Mouse (Mus musculus) layer of hippocampus, adult 2 months (tissue): Measurements from ENCODE around the gene Mrps7. TPM values are rescaled to one million over a fixed set of nuclear protein-coding genes. Genes with fewer than 3 reads are reported as not detected.

Source experiments
- DNase-seq, 2 experiments: peaks; one replicate each; pipeline ENCODE4 v3.0.0; 2022; ENCODE audit warnings: low spot score in 2 of 2
- H3K27ac ChIP-seq: fragments of 200-600 bp; 2 replicates; pipeline ENCODE4 v1.8.1; 2022
- H3K4me3 ChIP-seq: fragments of 200-600 bp; 2 replicates; pipeline ENCODE4 v1.8.1; 2022; ENCODE audit warnings: mild to moderate bottlenecking
- CTCF ChIP-seq: fragments of 200-600 bp; conservative IDR thresholded peaks from 2 replicates; pipeline ENCODE4 v1.8.1; 2022; ENCODE audit warnings: antibody characterized with exemption, mild to moderate bottlenecking, moderate library complexity
- total RNA-seq, 2 experiments: library from RNA; stranded (reverse); gene quantifications; 2 replicates each; pipeline ENCODE4 v1.2.3; 2021

The Mrps7 gene
- total RNA-seq, 2 experiments from 2014 or later, result 50.4 to 50.8 TPM

DNA sequence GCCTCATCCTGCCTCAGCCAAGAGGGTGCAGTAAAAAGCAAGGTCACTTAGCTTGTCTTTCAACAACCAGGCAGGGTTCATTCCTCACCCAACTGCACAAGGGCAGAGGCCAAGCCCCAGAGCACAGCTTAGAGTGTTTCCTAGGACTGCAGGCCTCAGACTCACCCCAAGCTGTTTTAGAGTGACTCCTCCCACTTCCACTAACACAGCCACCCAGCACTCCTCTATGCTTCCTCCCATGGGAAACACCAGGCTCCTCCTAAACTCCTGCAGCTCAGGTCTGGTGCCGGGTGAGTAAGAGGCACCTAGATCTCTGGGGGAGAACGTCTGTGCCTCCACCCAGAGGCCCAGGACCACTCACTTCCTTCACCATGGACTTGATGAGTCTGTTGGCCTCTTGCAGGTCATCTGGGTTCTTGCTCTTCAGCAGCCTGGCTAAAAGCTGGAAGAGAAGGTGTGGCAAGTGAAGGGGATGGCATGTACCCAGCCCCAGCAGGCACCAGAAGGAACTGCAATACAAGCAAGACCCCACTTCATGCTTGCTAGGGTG, 13.1 kb upstream of the Mrps7 start:
- TF ChIP-seq CTCF, result 0 out of 2 replicates have a peak, but pooled peaks have one; percentile 7
- no peak for DNase-seq
- no peak overlapping the region for H3K27ac ChIP-seq
- H3K4me3 ChIP-seq, result no peak overlapping the region

DNA sequence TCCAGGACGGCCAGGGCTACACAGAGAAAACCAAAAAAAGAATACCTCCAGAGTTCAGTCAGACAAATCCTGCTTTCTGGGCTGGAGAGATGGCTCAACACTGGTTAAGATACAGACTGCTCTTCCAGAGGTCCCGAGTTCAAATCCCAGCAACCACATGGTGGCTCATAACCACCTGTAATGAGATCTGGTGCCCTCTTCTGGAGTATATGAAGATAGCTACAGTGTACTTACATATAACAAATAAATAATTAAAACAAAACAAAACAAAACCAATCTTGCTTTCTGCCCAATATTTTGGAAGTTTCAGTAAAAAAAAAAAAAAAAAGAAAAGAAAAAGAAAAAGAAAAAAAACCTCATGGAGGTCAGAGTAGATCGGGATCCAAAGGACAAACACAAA, 8.5 kb upstream of the Mrps7 start:
- peak; percentile 59 for TF ChIP-seq CTCF
- no peak for DNase-seq
- Histone ChIP-seq H3K4me3 (no peak overlapping the region), H3K27ac (no peak overlapping the region)

- DNase-seq, result no peak
- no peak for TF ChIP-seq CTCF
These were observed 5.4 kb upstream of the Mrps7 start for GRCm38 (mm10) chr11:115598309-115598708.

DNA sequence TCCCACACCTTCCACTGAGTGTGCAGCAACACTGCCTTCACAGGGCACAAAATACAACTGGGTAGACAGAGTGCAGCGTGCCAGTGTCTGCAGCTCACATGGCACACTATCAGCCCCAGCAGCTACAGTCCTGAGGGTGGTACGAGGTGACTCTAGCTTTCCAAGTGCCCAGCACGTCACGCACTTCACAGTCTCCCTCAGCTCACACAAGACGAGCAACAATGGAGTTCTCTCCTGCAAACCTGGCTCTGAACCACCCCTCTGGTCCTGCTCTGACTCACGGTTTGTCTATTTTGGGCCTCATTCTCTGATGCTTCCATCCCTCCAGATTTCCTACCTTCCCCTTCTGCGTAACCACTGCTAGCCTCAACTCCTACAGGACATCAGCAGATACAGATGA, 4.0 kb upstream of the Mrps7 start:
- no peak; the same call in 1 of the 2 replicates for TF ChIP-seq CTCF
- Histone ChIP-seq H3K4me3 (no peak overlapping the region), H3K27ac (0 out of 2 replicates have a peak overlapping the region, but pooled peaks have one; percentile 5)
- no peak for DNase-seq

More at GRCm38 (mm10) chr11:115598309-115598708, 5.4 kb upstream of the Mrps7 start:
- Histone ChIP-seq H3K27ac (no peak overlapping the region), H3K4me3 (no peak overlapping the region)

GRCm38 (mm10) chr11:115600743-115601142, 3.0 kb upstream of the Mrps7 start:
- H3K4me3 ChIP-seq, result no peak overlapping the region
- H3K27ac ChIP-seq, result no peak overlapping the region
- no peak for DNase-seq
- no peak for TF ChIP-seq CTCF

- no peak for DNase-seq
- TF ChIP-seq CTCF, result no peak
- Histone ChIP-seq H3K27ac (no peak overlapping the region), H3K4me3 (no peak overlapping the region)
These were observed 2.6 kb upstream of the Mrps7 start for GRCm38 (mm10) chr11:115601174-115601573.

- peak overlapping the region; percentile 100 for H3K27ac ChIP-seq
- DNase-seq, result no peak
- no peak for TF ChIP-seq CTCF
- peak overlapping the region; percentile 99 for H3K4me3 ChIP-seq
These were observed 623 bp upstream of the Mrps7 start for GRCm38 (mm10) chr11:115603128-115603475.

DNA sequence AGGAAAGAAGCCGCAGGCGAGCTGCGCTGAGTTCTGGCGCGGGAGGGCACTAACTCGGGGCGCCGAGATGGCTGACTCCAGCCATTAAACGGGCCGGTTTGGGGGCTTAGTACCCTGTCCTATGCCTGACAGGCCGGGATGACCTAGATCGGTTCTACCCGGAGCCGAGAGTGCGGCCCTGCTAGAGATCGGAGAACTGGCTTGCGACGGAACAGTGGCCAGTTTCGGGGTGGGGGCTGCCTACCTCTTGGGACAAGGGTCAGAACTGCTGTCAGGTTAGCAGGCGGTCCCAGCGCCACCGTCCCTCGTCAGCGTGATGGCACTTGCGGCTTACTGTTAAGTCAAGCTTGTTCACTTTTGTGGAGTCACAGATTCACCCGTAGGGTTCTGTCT, 575 bp downstream of the Mrps7 start:
- Histone ChIP-seq H3K27ac (peak overlapping the region; percentile 100), H3K4me3 (peak overlapping the region; percentile 99)
- TF ChIP-seq CTCF, result no peak
- no peak for DNase-seq

DNA sequence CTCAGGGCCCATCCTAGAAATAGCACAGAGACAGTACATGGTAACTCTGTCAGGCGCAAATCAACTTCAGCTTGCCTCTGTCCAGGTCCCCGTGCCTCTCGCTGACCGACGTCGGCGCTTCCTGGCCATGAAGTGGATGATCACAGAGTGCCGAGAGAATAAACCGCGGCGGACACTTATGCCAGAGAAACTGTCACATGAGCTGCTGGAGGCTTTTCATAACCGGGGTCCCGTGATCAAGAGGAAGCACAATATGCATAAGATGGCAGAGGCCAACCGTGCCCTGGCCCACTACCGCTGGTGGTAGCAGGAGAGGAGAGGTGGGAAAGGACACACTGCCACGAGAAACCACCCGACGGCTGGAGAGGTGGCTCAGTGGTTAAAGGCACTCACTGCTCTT, 3.0 kb downstream of the Mrps7 start:
- no peak for DNase-seq
- no peak overlapping the region for H3K27ac ChIP-seq

DNA sequence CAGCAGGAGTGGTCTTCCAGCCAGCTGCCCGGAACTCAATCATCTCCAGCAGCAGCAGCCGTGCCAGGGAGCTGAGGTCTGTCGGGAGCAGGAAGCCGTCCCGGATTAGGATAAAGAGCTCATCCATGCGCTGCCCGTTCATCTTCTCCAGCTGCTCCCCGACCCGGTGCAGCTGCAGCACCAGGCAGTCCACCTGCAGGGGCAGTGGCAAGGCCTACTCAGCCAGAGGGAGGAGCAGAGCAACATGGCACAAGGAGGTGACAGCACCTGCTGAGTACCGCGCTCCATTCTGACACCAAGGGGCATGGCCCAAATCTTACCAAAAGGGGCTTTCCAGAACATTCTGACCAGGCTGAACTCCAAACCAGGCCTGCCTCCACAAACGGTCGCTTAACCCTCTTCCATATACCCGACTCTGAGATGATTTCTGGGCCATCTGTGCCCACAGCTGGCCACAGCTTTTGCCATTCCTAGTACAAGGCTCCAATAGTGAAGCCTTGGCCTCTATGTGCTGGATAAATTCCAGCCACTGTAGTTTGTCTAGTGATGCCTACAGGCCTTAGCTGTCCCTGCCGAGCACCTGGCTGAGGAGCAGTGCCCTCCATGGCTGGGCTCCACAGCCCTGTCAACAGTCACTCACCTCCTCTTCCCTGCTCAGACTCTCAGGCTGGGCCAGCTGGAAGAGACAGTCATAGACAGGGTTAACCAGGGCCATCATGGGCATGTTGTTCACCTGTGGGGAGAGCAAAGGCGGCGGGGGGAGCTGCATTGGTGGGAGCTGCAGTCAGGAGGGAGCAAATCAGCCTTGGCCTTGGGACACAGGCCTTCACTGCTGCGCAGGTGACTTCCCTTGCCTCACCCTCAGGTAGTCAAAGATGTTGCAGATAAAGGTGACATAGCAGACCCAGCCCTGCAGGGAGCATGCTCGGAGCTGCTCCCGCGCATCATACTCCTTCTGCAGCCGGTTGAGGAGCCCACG, 5.0 kb downstream of the Mrps7 start:
- TF ChIP-seq CTCF, result no peak
- Histone ChIP-seq H3K27ac (peak overlapping the region; percentile 57; the same call in 1 of the 2 replicates), H3K4me3 (no peak overlapping the region)
- no peak for DNase-seq

More for the DNA sequence above, 3.0 kb downstream of the Mrps7 start:
- TF ChIP-seq CTCF, result no peak
- H3K4me3 ChIP-seq, result no peak overlapping the region

DNA sequence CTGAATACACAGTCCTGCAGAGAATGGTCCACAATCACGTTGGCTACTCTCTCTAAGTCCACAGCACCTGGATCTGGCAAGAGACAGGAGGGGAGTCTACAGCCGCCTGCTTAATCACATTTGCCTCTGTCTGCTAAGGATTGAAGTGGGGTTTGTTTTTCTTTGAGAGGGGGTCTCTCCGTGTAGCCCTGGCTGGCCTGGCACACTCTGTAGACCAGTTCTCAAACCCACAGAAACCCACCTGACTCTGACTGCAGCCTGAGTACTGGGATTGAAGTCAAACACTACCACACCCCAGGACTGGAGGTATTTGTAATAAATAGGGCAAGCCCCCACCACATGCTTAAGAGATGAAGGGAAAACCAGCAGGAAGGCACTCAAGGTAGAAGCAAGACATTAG, 5.9 kb downstream of the Mrps7 start:
- H3K4me3 ChIP-seq, result no peak overlapping the region
- H3K27ac ChIP-seq, result no peak overlapping the region
- no peak for TF ChIP-seq CTCF
- DNase-seq, result no peak

DNA sequence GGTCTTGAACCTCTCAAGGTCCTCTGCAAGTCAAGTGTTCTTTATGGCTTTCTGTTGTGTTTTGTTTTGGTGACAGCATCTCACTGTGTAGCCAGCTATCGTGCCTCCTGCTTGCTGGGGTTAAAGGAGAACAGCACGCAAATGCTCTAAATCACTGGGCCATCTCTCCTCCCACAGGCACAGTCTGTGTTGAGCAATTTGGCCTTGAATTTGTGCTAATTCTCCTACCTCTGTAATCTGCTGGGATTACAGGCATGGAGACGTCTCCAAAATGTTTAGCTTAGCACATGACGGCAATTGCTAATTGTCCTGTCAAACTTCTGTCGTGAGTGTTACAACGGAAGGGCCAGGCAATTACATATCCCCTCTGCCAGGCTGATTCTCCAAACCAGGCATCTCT, 7.4 kb downstream of the Mrps7 start:
- no peak for DNase-seq
- no peak for TF ChIP-seq CTCF
- H3K4me3 ChIP-seq, result no peak overlapping the region
- H3K27ac ChIP-seq, result peak overlapping the region; percentile 95; the same call in 1 of the 2 replicates

DNA sequence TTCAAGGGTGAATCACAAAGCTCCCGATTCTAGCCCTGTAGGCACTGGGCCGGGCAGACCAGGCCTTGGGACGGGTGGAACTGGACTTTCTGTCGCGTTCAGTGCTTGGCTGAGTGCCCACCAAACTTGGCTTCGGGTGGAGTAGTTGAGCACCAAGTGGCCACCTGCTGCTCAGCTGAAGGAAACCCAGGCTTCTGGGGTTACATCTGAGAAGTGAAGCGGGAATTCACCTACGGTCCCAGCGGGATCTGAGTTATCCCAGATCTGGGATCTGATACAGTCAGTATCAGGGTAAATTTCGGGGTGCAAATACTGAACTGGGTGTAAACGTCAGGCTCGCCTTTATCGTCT, 8.3 kb downstream of the Mrps7 start:
- Histone ChIP-seq H3K4me3 (peak overlapping the region; percentile 69), H3K27ac (peak overlapping the region; percentile 95)
- DNase-seq, result peak in 1 of 2 experiments; percentile 62
- TF ChIP-seq CTCF, result no peak
